Mouse (Mus musculus) kidney, adult 2 months (tissue): Measurements from ENCODE around the gene Abhd12b.

Experiments used
- CTCF ChIP-seq: fragments of 200-500 bp; conservative IDR thresholded peaks from 2 replicates; pipeline ENCODE4 v1.5.1; 2011; ENCODE audit warnings: low read depth, mild to moderate bottlenecking, control low read depth, low read length, moderate library complexity, mixed read lengths; ENCODE audit not compliant: insufficient read depth, insufficient read length
- POLR2A ChIP-seq: fragments of 200-500 bp; IDR thresholded peaks from one replicate; pipeline ENCODE4 v1.6.1; 2011; ENCODE audit warnings: low read depth, low read length, control low read depth

DNA sequence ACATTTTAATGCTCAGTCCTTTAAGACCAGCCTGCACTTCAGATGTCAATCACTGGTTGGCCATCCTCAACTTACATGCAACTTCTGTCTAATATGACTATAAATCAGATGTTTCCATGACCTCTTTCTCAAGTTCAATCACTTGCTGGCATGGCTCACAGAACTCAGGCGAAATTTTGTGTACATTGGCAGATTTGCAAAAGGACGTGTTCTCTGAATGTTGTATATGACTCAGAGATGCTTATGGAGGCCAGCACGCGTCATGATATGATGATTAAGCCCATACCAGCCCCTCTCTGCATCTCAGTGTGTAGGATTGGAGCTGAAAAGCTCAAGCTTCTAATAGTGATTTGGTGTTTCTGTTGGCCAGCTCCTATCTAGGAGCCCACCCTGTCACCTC is 27.3 kb upstream of the Abhd12b start:
- TF ChIP-seq POLR2A (no peak), CTCF (no peak)
